14 mouse cellular contexts compared by ENCODE assay signal in genomic region chr1:187795551-187795950, GRCm38 (mm10).
DNase-seq lines count a peak whose midpoint lies in the region; ATAC-seq and TF ChIP-seq lines count a peak whose summit lies in the region.
"Had no signal": no experiment of that assay in that cellular context is flagged by ENCODE, and none has a peak within 500 bp of the region (broad histone marks: within the 10 kb centered on the region; RNA-seq: fewer than 3 reads in every experiment).

No protein-coding gene starts in this region.

- no peak overlapping the region for H3K4me3 ChIP-seq in kidney, postnatal 0 days (replicated peaks; ENCODE audit: low read depth, low read length)
- no peak overlapping the region for H3K4me3 ChIP-seq in kidney, embryonic 15.5 days (replicated peaks)
- H3K4me3 ChIP-seq: erythroblast, embryonic 14.5 days had no signal

- H3K9me3 ChIP-seq in kidney, postnatal 0 days (replicated peaks; ENCODE audit: low read length) = no peaks in the 10 kb centered on the region
- H3K9me3 ChIP-seq in kidney, embryonic 15.5 days (replicated peaks) = no peaks in the 10 kb centered on the region

- 19% methylated on average over 3 of the region's 3 CpGs for WGBS in kidney, postnatal 0 days
- WGBS in kidney, embryonic 15.5 days = 32% methylated on average over 3 of the region's 3 CpGs

- H3K36me3 ChIP-seq in kidney, postnatal 0 days (ENCODE audit: insufficient read depth, low read length) = no peaks in the 10 kb centered on the region
- no peaks in the 10 kb centered on the region for H3K36me3 ChIP-seq in kidney, embryonic 15.5 days

- no peak overlapping the region for H3K27ac ChIP-seq in kidney, postnatal 0 days
- no peak overlapping the region for H3K27ac ChIP-seq in kidney, embryonic 15.5 days
- H3K27ac ChIP-seq: hindbrain, postnatal 0 days had no signal

- no peaks in the 10 kb centered on the region for H3K27me3 ChIP-seq in kidney, postnatal 0 days (ENCODE audit: insufficient read depth, low read length)
- no peaks in the 10 kb centered on the region for H3K27me3 ChIP-seq in kidney, embryonic 15.5 days
- H3K27me3 ChIP-seq: CH12.LX had no signal

- TF ChIP-seq CTCF in kidney, postnatal 0 days (IDR thresholded peaks at IDR 0.05; ENCODE audit: low read depth) = no peak

- no peak overlapping the region for H3K9ac ChIP-seq in kidney, postnatal 0 days (ENCODE audit: low read depth, low read length)
- H3K9ac ChIP-seq in kidney, embryonic 15.5 days = no peak overlapping the region

- no peak for ATAC-seq in kidney, postnatal 0 days (replicated peaks; ENCODE audit: low FRiP score, low read depth)
- ATAC-seq in kidney, embryonic 15.5 days (replicated peaks; ENCODE audit: low FRiP score) = no peak
- ATAC-seq: hindbrain, postnatal 0 days had no signal

- DNase-seq in kidney, postnatal 0 days (ENCODE audit: low spot score) = peak; percentile 39
- peak; percentile 7 for DNase-seq in adrenal gland, postnatal 25 days
- DNase-seq in heart, adult 9 months (ENCODE audit: low spot score in 2 of 2) = peak; percentile 7 to 24
- DNase-seq in kidney, postnatal 14 days = peak; percentile 61
- DNase-seq in ovary, adult 18-20 months (ENCODE audit: low spot score) = no peak
- DNase-seq in layer of hippocampus, postnatal 14 days (ENCODE audit: low spot score in 2 of 2) = no peak
- DNase-seq: liver; lung, postnatal 36 days; right cerebral cortex, postnatal 25 days; thymus, postnatal 36 days had no signal

- 0 out of 2 replicates have a peak, but pooled peaks cover 6% of the 10 kb centered on the region for H3K4me1 ChIP-seq in kidney, postnatal 0 days (replicated peaks; ENCODE audit: insufficient read depth, low read length)
- H3K4me1 ChIP-seq in kidney, embryonic 15.5 days = peaks cover 8% of the 10 kb centered on the region; the same call in 1 of the 2 replicates

- H3K4me2 ChIP-seq in kidney, postnatal 0 days (ENCODE audit: low read length) = no peak overlapping the region
- H3K4me2 ChIP-seq in kidney, embryonic 15.5 days = no peak overlapping the region

Comparison
In these comparisons a context has a peak if more than half of its experiments do, and no peak if none do; other contexts are left out.
1. DNase-seq: peak in kidney, postnatal 0 days (single experiment), adrenal gland, postnatal 25 days (single experiment), heart, adult 9 months (2 of 2) and kidney, postnatal 14 days (single experiment); none in ovary, adult 18-20 months (single experiment) and layer of hippocampus, postnatal 14 days (0 of 2).